9 mouse cellular contexts compared by ENCODE assay signal in genomic region chr2:167685137-167685536, GRCm38 (mm10). TPM values are rescaled to one million over a fixed set of nuclear protein-coding genes. Genes with fewer than 3 reads are reported as not detected.
A peak's percentile ranks its signal among the peaks of the same experiment; 100 is the strongest.
DNase-seq lines count a peak whose midpoint lies in the region; ATAC-seq and TF ChIP-seq lines count a peak whose summit lies in the region.
"Had no signal": no experiment of that assay in that cellular context is flagged by ENCODE, and none has a peak within 500 bp of the region (broad histone marks: within the 10 kb centered on the region; RNA-seq: fewer than 3 reads in every experiment).

No protein-coding gene starts in this region.

- no peaks in the 10 kb centered on the region for H3K9me3 ChIP-seq in midbrain, embryonic 10.5 days (replicated peaks)
- no peaks in the 10 kb centered on the region for H3K9me3 ChIP-seq in midbrain, embryonic 15.5 days
- H3K9me3 ChIP-seq in limb, embryonic 14.5 days (ENCODE audit: control insufficient read depth, low read length), result no peaks in the 10 kb centered on the region
- H3K9me3 ChIP-seq in neural tube, embryonic 12.5 days, result no peaks in the 10 kb centered on the region
- H3K9me3 ChIP-seq: embryonic facial prominence, embryonic 13.5 days had no signal

- H3K4me3 ChIP-seq in midbrain, embryonic 10.5 days, result no peak overlapping the region
- no peak overlapping the region for H3K4me3 ChIP-seq in midbrain, embryonic 15.5 days
- H3K4me3 ChIP-seq in limb, embryonic 14.5 days (replicated peaks; ENCODE audit: low read length), result no peak overlapping the region
- no peak overlapping the region for H3K4me3 ChIP-seq in neural tube, embryonic 12.5 days
- H3K4me3 ChIP-seq: embryonic facial prominence, embryonic 13.5 days had no signal

- H3K36me3 ChIP-seq in midbrain, embryonic 10.5 days, result no peaks in the 10 kb centered on the region
- no peaks in the 10 kb centered on the region for H3K36me3 ChIP-seq in midbrain, embryonic 15.5 days (replicated peaks)
- H3K36me3 ChIP-seq in limb, embryonic 14.5 days (ENCODE audit: control insufficient read depth, insufficient read depth, low read length), result no peaks in the 10 kb centered on the region
- H3K36me3 ChIP-seq in neural tube, embryonic 12.5 days, result no peaks in the 10 kb centered on the region
- H3K36me3 ChIP-seq: embryonic facial prominence, embryonic 13.5 days had no signal

- H3K4me1 ChIP-seq in midbrain, embryonic 10.5 days, result peaks cover 30% of the 10 kb centered on the region
- peaks cover 16% of the 10 kb centered on the region; the same call in 1 of the 2 replicates for H3K4me1 ChIP-seq in midbrain, embryonic 15.5 days
- H3K4me1 ChIP-seq in limb, embryonic 14.5 days (ENCODE audit: control insufficient read depth, insufficient read depth, low read length), result peaks cover 3% of the 10 kb centered on the region; the same call in 1 of the 2 replicates
- H3K4me1 ChIP-seq in neural tube, embryonic 12.5 days, result peaks cover 11% of the 10 kb centered on the region; the same call in 1 of the 2 replicates

- no peak overlapping the region for H3K27ac ChIP-seq in midbrain, embryonic 10.5 days (replicated peaks)
- H3K27ac ChIP-seq in midbrain, embryonic 15.5 days, result no peak overlapping the region
- H3K27ac ChIP-seq in limb, embryonic 14.5 days (replicated peaks; ENCODE audit: low read depth, low read length), result no peak overlapping the region
- no peak overlapping the region for H3K27ac ChIP-seq in neural tube, embryonic 12.5 days
- H3K27ac ChIP-seq: embryonic facial prominence, embryonic 13.5 days had no signal

- 12% methylated on average over 8 of the region's 8 CpGs for WGBS in midbrain, embryonic 10.5 days
- WGBS in midbrain, embryonic 15.5 days, result 8% methylated on average over 8 of the region's 8 CpGs
- 4% methylated on average over 8 of the region's 8 CpGs for WGBS in limb, embryonic 14.5 days
- 7% methylated on average over 8 of the region's 8 CpGs for WGBS in neural tube, embryonic 12.5 days

- TF ChIP-seq POLR2A in limb, embryonic 14.5 days (IDR thresholded peaks at IDR 0.05; ENCODE audit: borderline replicate concordance, extremely low read depth, insufficient read depth, insufficient read length), result peak; percentile 40; the same call in 1 of the 2 replicates

- ATAC-seq in midbrain, embryonic 15.5 days (replicated peaks), result no peak
- ATAC-seq in limb, embryonic 14.5 days (ENCODE audit: low FRiP score, low read depth), result no peak; the same call in 1 of the 2 replicates
- 0 out of 2 replicates have a peak, but pooled peaks have one; percentile 23 for ATAC-seq in neural tube, embryonic 12.5 days (ENCODE audit: low FRiP score, low read depth)

- H3K27me3 ChIP-seq in midbrain, embryonic 10.5 days (ENCODE audit: low read depth, poor library complexity, severe bottlenecking), result peaks cover 51% of the 10 kb centered on the region
- peaks cover 47% of the 10 kb centered on the region for H3K27me3 ChIP-seq in midbrain, embryonic 15.5 days (replicated peaks)
- H3K27me3 ChIP-seq in limb, embryonic 14.5 days (ENCODE audit: control insufficient read depth, insufficient read depth, low read length), result 0 out of 2 replicates have a peak, but pooled peaks cover 12% of the 10 kb centered on the region
- peaks cover 45% of the 10 kb centered on the region for H3K27me3 ChIP-seq in neural tube, embryonic 12.5 days (replicated peaks)

- no peak overlapping the region for H3K4me2 ChIP-seq in midbrain, embryonic 15.5 days
- H3K4me2 ChIP-seq in limb, embryonic 14.5 days (replicated peaks; ENCODE audit: low read depth, low read length, severe bottlenecking), result no peak overlapping the region
- H3K4me2 ChIP-seq in neural tube, embryonic 12.5 days (replicated peaks), result no peak overlapping the region
- H3K4me2 ChIP-seq: embryonic facial prominence, embryonic 13.5 days had no signal

- peak; percentile 90 for DNase-seq in midbrain, embryonic 10.5 days (ENCODE audit: low spot score)
- peak; percentile 98 for DNase-seq in cerebellum, postnatal 14 days
- peak; percentile 99 to 100 for DNase-seq in frontal cortex, postnatal 25 days (ENCODE audit: low spot score in 2 of 2)
- DNase-seq in kidney, adult 8-10 months, result peak; percentile 90 to 99
- peak; percentile 85 for DNase-seq in limb, embryonic 14.5 days (ENCODE audit: low spot score)
- peak; percentile 73 for DNase-seq in telencephalon, adult 2 months (ENCODE audit: low read depth, low spot score)

- H3K9ac ChIP-seq in midbrain, embryonic 15.5 days, result no peak overlapping the region
- no peak overlapping the region for H3K9ac ChIP-seq in limb, embryonic 14.5 days (ENCODE audit: low read depth, low read length, severe bottlenecking)
- H3K9ac ChIP-seq in neural tube, embryonic 12.5 days, result no peak overlapping the region
- H3K9ac ChIP-seq: embryonic facial prominence, embryonic 13.5 days had no signal

RNA-seq across cellular contexts. Expression of gene Cebpb, which starts 3.6 kb away (rescaled TPM):
- 0.30 and 0.48 TPM in 2 replicates for polyA plus RNA-seq in midbrain, embryonic 10.5 days (2016; fragmentation: Nextera tagmentation; extraction: Ambion mirVana)
- 1.3 and 2.0 TPM in 2 replicates for polyA plus RNA-seq in midbrain, embryonic 15.5 days (2015; fragmentation: Nextera tagmentation; extraction: Ambion mirVana)
- polyA plus RNA-seq in limb, embryonic 14.5 days (2012; rRNA removed), result 29.7 and 36.0 TPM in 2 replicates
- 20.6 and 27.4 TPM in 2 replicates for polyA plus RNA-seq in limb, embryonic 14.5 days (2014; fragmentation: Nextera tagmentation; extraction: Ambion mirVana)
- polyA plus RNA-seq in neural tube, embryonic 12.5 days (2016; fragmentation: Nextera tagmentation; extraction: Ambion mirVana), result 3.4 and 3.6 TPM in 2 replicates

RNA-seq across cellular contexts. Expression of gene Tmem189, which starts 4.5 kb away (rescaled TPM):
- 35.7 and 35.8 TPM in 2 replicates for polyA plus RNA-seq in midbrain, embryonic 10.5 days (2016; fragmentation: Nextera tagmentation; extraction: Ambion mirVana)
- 33.4 and 37.9 TPM in 2 replicates for polyA plus RNA-seq in midbrain, embryonic 15.5 days (2015; fragmentation: Nextera tagmentation; extraction: Ambion mirVana)
- polyA plus RNA-seq in limb, embryonic 14.5 days (2012; rRNA removed), result 58.9 and 76.0 TPM in 2 replicates
- 37.2 and 39.3 TPM in 2 replicates for polyA plus RNA-seq in limb, embryonic 14.5 days (2014; fragmentation: Nextera tagmentation; extraction: Ambion mirVana)
- 42.0 and 45.2 TPM in 2 replicates for polyA plus RNA-seq in neural tube, embryonic 12.5 days (2016; fragmentation: Nextera tagmentation; extraction: Ambion mirVana)

RNA-seq across cellular contexts. Expression of gene Gm20431, which starts 23.8 kb away (rescaled TPM):
- 2.4 and 3.6 TPM in 2 replicates for polyA plus RNA-seq in midbrain, embryonic 10.5 days (2016; fragmentation: Nextera tagmentation; extraction: Ambion mirVana)
- 10.5 and 10.7 TPM in 2 replicates for polyA plus RNA-seq in midbrain, embryonic 15.5 days (2015; fragmentation: Nextera tagmentation; extraction: Ambion mirVana)
- 6.1 and 11.0 TPM in 2 replicates for polyA plus RNA-seq in limb, embryonic 14.5 days (2012; rRNA removed)
- 7.5 and 16.3 TPM in 2 replicates for polyA plus RNA-seq in limb, embryonic 14.5 days (2014; fragmentation: Nextera tagmentation; extraction: Ambion mirVana)
- 11.7 and 12.8 TPM in 2 replicates for polyA plus RNA-seq in neural tube, embryonic 12.5 days (2016; fragmentation: Nextera tagmentation; extraction: Ambion mirVana)

RNA-seq across cellular contexts. Expression of gene Ube2v1, which starts 53.2 kb away (rescaled TPM):
- 410 and 413 TPM in 2 replicates for polyA plus RNA-seq in midbrain, embryonic 10.5 days (2016; fragmentation: Nextera tagmentation; extraction: Ambion mirVana)
- 327 TPM in 2 replicates for polyA plus RNA-seq in midbrain, embryonic 15.5 days (2015; fragmentation: Nextera tagmentation; extraction: Ambion mirVana)
- polyA plus RNA-seq in limb, embryonic 14.5 days (2012; rRNA removed), result 137 and 158 TPM in 2 replicates
- 269 and 270 TPM in 2 replicates for polyA plus RNA-seq in limb, embryonic 14.5 days (2014; fragmentation: Nextera tagmentation; extraction: Ambion mirVana)
- polyA plus RNA-seq in neural tube, embryonic 12.5 days (2016; fragmentation: Nextera tagmentation; extraction: Ambion mirVana), result 315 and 326 TPM in 2 replicates
